Mouse (Mus musculus) spleen, adult 2 months (tissue): ENCODE results near the gene Pcdh7. TPM values are rescaled to one million over a fixed set of nuclear protein-coding genes. Genes with fewer than 3 reads are reported as not detected.
"Not testable (repeated sequence)": the region's sequence is repeated elsewhere in the genome, so short reads cannot be mapped to it uniquely, and the experiment has no call there.

Experiments
- DNase-seq, 2 experiments: peaks; one replicate each; pipeline versions ENCODE4 v3.0.0 to v3.0.0-alpha.2; 2012 to 2021; ENCODE audit warnings: low spot score in 2 of 2, low read depth in 1 of 2
- H3K27ac ChIP-seq: fragments of 200-500 bp; 2 replicates; pipeline ENCODE4 v1.5.1; 2012; ENCODE audit warnings: low read length, inconsistent platforms; ENCODE audit not compliant: insufficient read depth
- H3K27me3 ChIP-seq: fragments of 200-500 bp; 2 replicates; pipeline ENCODE4 v1.6.1; 2012; ENCODE audit warnings: mild to moderate bottlenecking, moderate library complexity, low read length, inconsistent platforms; ENCODE audit not compliant: control insufficient read depth, insufficient read depth
- H3K36me3 ChIP-seq: fragments of 200-500 bp; 2 replicates; pipeline ENCODE4 v1.6.1; 2012; ENCODE audit warnings: mild to moderate bottlenecking, low read length, inconsistent platforms; ENCODE audit not compliant: control insufficient read depth, insufficient read depth
- H3K4me1 ChIP-seq: fragments of 200-500 bp; 2 replicates; pipeline ENCODE4 v1.6.1; 2011; ENCODE audit warnings: inconsistent platforms; ENCODE audit not compliant: control insufficient read depth, insufficient read depth, insufficient read length
- H3K4me3 ChIP-seq: fragments of 200-500 bp; 2 replicates; pipeline ENCODE4 v1.5.1; 2011; ENCODE audit warnings: mild to moderate bottlenecking, inconsistent platforms; ENCODE audit not compliant: insufficient read depth, insufficient read length; ENCODE audit errors: extremely low read depth
- CTCF ChIP-seq: fragments of 200-500 bp; IDR thresholded peaks from 2 replicates; pipeline ENCODE4 v1.5.1; 2011; ENCODE audit warnings: mild to moderate bottlenecking, inconsistent platforms; ENCODE audit not compliant: insufficient read depth, insufficient read length, insufficient replicate concordance; ENCODE audit errors: extremely low read depth
- POLR2A ChIP-seq: fragments of 200-500 bp; IDR thresholded peaks from 2 replicates; pipeline ENCODE4 v1.6.1; 2011; ENCODE audit warnings: low read depth, low read length, inconsistent platforms
- WGBS: fragments of 180-500 bp; shearing (Covaris S2); methylation state at CpG from one replicate; pipeline ENCODE4 v1.1.7; 2018; 5-methylcytosine and 5-hydroxymethylcytosine counted together
- polyA plus RNA-seq: library from polyadenylated mRNA; depleted of rRNA; stranded (reverse); fragments of >200 nt; gene quantifications from 2 replicates; pipeline ENCODE4 v1.2.3, GENCODE M21; 2012; rRNA removed

Pcdh7 gene
- polyA plus RNA-seq = 2.3 and 2.8 TPM in 2 replicates

- under 1% methylated on average over 70 of the region's 70 CpGs for WGBS
- Histone ChIP-seq H3K27me3 (peaks cover 31% of the 10 kb centered on the region), H3K4me3 (peak within 1 kb of the TSS; percentile 39), H3K36me3 (no peaks in the 10 kb centered on the region), H3K4me1 (peaks cover 10% of the 10 kb centered on the region), H3K27ac (peak within 1 kb of the TSS; percentile 21; the same call in 1 of the 2 replicates)
- no peak for TF ChIP-seq CTCF
- TF ChIP-seq POLR2A = no peak
- no peak for DNase-seq
Observed at GRCm38 (mm10) chr5:57717906-57718875, at the start of gene Pcdh7. TSS of gene Pcdh7 (plus strand) at chr5:57717967.

- not testable (repeated sequence) for H3K36me3 ChIP-seq, H3K4me3 ChIP-seq, H3K4me1 ChIP-seq, H3K27ac ChIP-seq, H3K27me3 ChIP-seq, DNase-seq
- WGBS = 82% methylated on average over 2 of the region's 2 CpGs
Observed at GRCm38 (mm10) chr5:57676970-57677369, 40.8 kb upstream of the Pcdh7 start.

- H3K36me3 ChIP-seq = no peaks in the 10 kb centered on the region
- H3K27ac ChIP-seq = no peak overlapping the region
- no peak for TF ChIP-seq POLR2A
- no peak for TF ChIP-seq CTCF
- no peaks in the 10 kb centered on the region for H3K4me1 ChIP-seq
- WGBS = 79% methylated on average over 2 of the region's 2 CpGs
- no peaks in the 10 kb centered on the region for H3K27me3 ChIP-seq
- H3K4me3 ChIP-seq = no peak overlapping the region
- DNase-seq = no peak
Observed at GRCm38 (mm10) chr5:57708396-57708795, 9.4 kb upstream of the Pcdh7 start.

- Histone ChIP-seq H3K27ac (no peak overlapping the region), H3K27me3 (peaks cover 23% of the 10 kb centered on the region), H3K4me3 (no peak overlapping the region), H3K36me3 (no peaks in the 10 kb centered on the region), H3K4me1 (peaks cover 10% of the 10 kb centered on the region)
- WGBS = 2% methylated on average over 10 of the region's 10 CpGs
- DNase-seq = no peak
- TF ChIP-seq POLR2A (no peak), CTCF (no peak)
Observed at GRCm38 (mm10) chr5:57713980-57714379, 3.8 kb upstream of the Pcdh7 start.

- DNase-seq = no peak
- no peaks in the 10 kb centered on the region for H3K36me3 ChIP-seq
- no peak overlapping the region for H3K27ac ChIP-seq
- H3K4me3 ChIP-seq = peak overlapping the region; percentile 43
- 2% methylated on average over 44 of the region's 45 CpGs for WGBS
- H3K4me1 ChIP-seq = peaks cover 10% of the 10 kb centered on the region
- no peak for TF ChIP-seq POLR2A
- no peak for TF ChIP-seq CTCF
- H3K27me3 ChIP-seq = peaks cover 29% of the 10 kb centered on the region
Observed at GRCm38 (mm10) chr5:57714621-57715523, 2.9 kb upstream of the Pcdh7 start.

GRCm38 (mm10) chr5:57715524-57716400 lies 2.0 kb upstream of the Pcdh7 start:
- Histone ChIP-seq H3K36me3 (no peaks in the 10 kb centered on the region), H3K27ac (no peak overlapping the region), H3K27me3 (peaks cover 31% of the 10 kb centered on the region), H3K4me3 (peak overlapping the region; percentile 43; the same call in 1 of the 2 replicates), H3K4me1 (peaks cover 10% of the 10 kb centered on the region)
- WGBS = 1% methylated on average over 53 of the region's 53 CpGs
- no peak for DNase-seq
- TF ChIP-seq CTCF (no peak), POLR2A (no peak)
